In genomic region chr17:26994410-26994809, GRCm38 (mm10) we compare ENCODE assay signal across 8 mouse cellular contexts. TPM values are rescaled to one million over a fixed set of nuclear protein-coding genes. Genes with fewer than 3 reads are reported as not detected.
DNase-seq lines count a peak whose midpoint lies in the region; ATAC-seq and TF ChIP-seq lines count a peak whose summit lies in the region.

No protein-coding gene starts in this region.

- intact Hi-C loops in gastrocnemius, postnatal 36 days (cut with DNase I): no loop called here

- no peaks in the 10 kb centered on the region for H3K9me3 ChIP-seq in stomach, postnatal 0 days (ENCODE audit: control insufficient read depth, low read length)
- no peaks in the 10 kb centered on the region for H3K9me3 ChIP-seq in neural tube, embryonic 15.5 days (replicated peaks)

- H3K36me3 ChIP-seq in stomach, postnatal 0 days (ENCODE audit: control insufficient read depth, insufficient read depth, low read length): no peaks in the 10 kb centered on the region
- no peaks in the 10 kb centered on the region for H3K36me3 ChIP-seq in neural tube, embryonic 15.5 days

- H3K27ac ChIP-seq in stomach, postnatal 0 days (replicated peaks): no peak overlapping the region; the same call in 1 of the 2 replicates
- no peak overlapping the region for H3K27ac ChIP-seq in neural tube, embryonic 15.5 days (replicated peaks)
- no peak overlapping the region for H3K27ac ChIP-seq in layer of hippocampus, adult 2 months

- no peaks in the 10 kb centered on the region for H3K4me1 ChIP-seq in stomach, postnatal 0 days (replicated peaks; ENCODE audit: control insufficient read depth, insufficient read depth)
- H3K4me1 ChIP-seq in neural tube, embryonic 15.5 days: peaks cover 3% of the 10 kb centered on the region; the same call in 1 of the 2 replicates

- ATAC-seq in stomach, postnatal 0 days (ENCODE audit: low FRiP score, low TSS enrichment): 0 out of 2 replicates have a peak, but pooled peaks have one; percentile 17
- no peak for ATAC-seq in neural tube, embryonic 15.5 days (ENCODE audit: low FRiP score)

- H3K27me3 ChIP-seq in stomach, postnatal 0 days (ENCODE audit: control insufficient read depth, insufficient read depth, low read length): no peaks in the 10 kb centered on the region
- no peaks in the 10 kb centered on the region for H3K27me3 ChIP-seq in neural tube, embryonic 15.5 days (replicated peaks)

- WGBS in stomach, postnatal 0 days: 57% methylated on average over 14 of the region's 14 CpGs
- 81% methylated on average over 14 of the region's 14 CpGs for WGBS in neural tube, embryonic 15.5 days

- H3K9ac ChIP-seq in stomach, postnatal 0 days (ENCODE audit: low read length): no peak overlapping the region
- H3K9ac ChIP-seq in neural tube, embryonic 15.5 days (replicated peaks): no peak overlapping the region

- TF ChIP-seq EP300 in stomach, postnatal 0 days (optimal IDR thresholded peaks at IDR 0.05): no peak

- H3K4me2 ChIP-seq in stomach, postnatal 0 days (replicated peaks; ENCODE audit: low read depth): no peak overlapping the region
- no peak overlapping the region for H3K4me2 ChIP-seq in neural tube, embryonic 15.5 days

- peak; percentile 48 for DNase-seq in ovary, postnatal 36 days (ENCODE audit: low spot score)
- no peak for DNase-seq in ovary, postnatal 14 days (ENCODE audit: low spot score)
- peak; percentile 36 to 46 for DNase-seq in gastrocnemius, postnatal 36 days
- DNase-seq in kidney, postnatal 10 days: peak; percentile 87
- peak; percentile 49 for DNase-seq in stomach, postnatal 0 days (ENCODE audit: low spot score)
- DNase-seq in thymus, postnatal 25 days: no peak
- DNase-seq in layer of hippocampus, adult 2 months (ENCODE audit: low spot score in 2 of 2): no peak

- no peak for TF ChIP-seq CTCF in stomach, postnatal 0 days (IDR thresholded peaks at IDR 0.05; ENCODE audit: low read depth)
- TF ChIP-seq CTCF in layer of hippocampus, adult 2 months (conservative IDR thresholded peaks at IDR 0.05): no peak

- no peak overlapping the region for H3K4me3 ChIP-seq in stomach, postnatal 0 days (ENCODE audit: low read depth, low read length)
- H3K4me3 ChIP-seq in neural tube, embryonic 15.5 days (replicated peaks): no peak overlapping the region
- no peak overlapping the region for H3K4me3 ChIP-seq in layer of hippocampus, adult 2 months

RNA-seq across cellular contexts. Expression of gene Zbtb9, which starts 21.4 kb away (rescaled TPM):
- under 1 TPM in 1 of 2 experiments, not detected in 1; 0.94 TPM for total RNA-seq in gastrocnemius, postnatal 36 days (2021)
- 6.9 and 7.8 TPM in 2 replicates for polyA plus RNA-seq in stomach, postnatal 0 days (2015; fragmentation: Nextera tagmentation; extraction: Ambion mirVana)
- 15.9 and 16.0 TPM in 2 replicates for polyA plus RNA-seq in neural tube, embryonic 15.5 days (2015; fragmentation: Nextera tagmentation; extraction: Ambion mirVana)
- 10 to 100 TPM; 14.8 to 15.7 TPM for total RNA-seq in layer of hippocampus, adult 2 months (2021)

RNA-seq across cellular contexts. Expression of gene Bak1, which starts 34.4 kb away (rescaled TPM):
- total RNA-seq in gastrocnemius, postnatal 36 days (2021): 10 to 100 TPM; 20.9 to 21.4 TPM
- 3.5 and 3.6 TPM in 2 replicates for polyA plus RNA-seq in stomach, postnatal 0 days (2015; fragmentation: Nextera tagmentation; extraction: Ambion mirVana)
- polyA plus RNA-seq in neural tube, embryonic 15.5 days (2015; fragmentation: Nextera tagmentation; extraction: Ambion mirVana): 4.5 TPM in 2 replicates
- 10 to 100 TPM; 12.7 to 14.3 TPM for total RNA-seq in layer of hippocampus, adult 2 months (2021)

RNA-seq across cellular contexts. Expression of gene Syngap1, which starts 53.4 kb away (rescaled TPM):
- 1 to 10 TPM; 3.4 to 3.5 TPM for total RNA-seq in gastrocnemius, postnatal 36 days (2021)
- 0.61 and 0.70 TPM in 2 replicates for polyA plus RNA-seq in stomach, postnatal 0 days (2015; fragmentation: Nextera tagmentation; extraction: Ambion mirVana)
- 3.7 and 3.8 TPM in 2 replicates for polyA plus RNA-seq in neural tube, embryonic 15.5 days (2015; fragmentation: Nextera tagmentation; extraction: Ambion mirVana)
- total RNA-seq in layer of hippocampus, adult 2 months (2021): 100 to 1,000 TPM; 463 to 497 TPM

RNA-seq across cellular contexts. Expression of gene Cuta, which starts 55.0 kb away (rescaled TPM):
- 10 to 100 TPM; 82.8 to 91.1 TPM for total RNA-seq in gastrocnemius, postnatal 36 days (2021)
- 157 and 163 TPM in 2 replicates for polyA plus RNA-seq in stomach, postnatal 0 days (2015; fragmentation: Nextera tagmentation; extraction: Ambion mirVana)
- polyA plus RNA-seq in neural tube, embryonic 15.5 days (2015; fragmentation: Nextera tagmentation; extraction: Ambion mirVana): 141 and 152 TPM in 2 replicates
- 10 to 100 TPM; 91.3 to 95.8 TPM for total RNA-seq in layer of hippocampus, adult 2 months (2021)

Comparison
In these comparisons a context has a peak if more than half of its experiments do, and no peak if none do; other contexts are left out.
1. DNase-seq: peak in ovary, postnatal 36 days (single experiment), gastrocnemius, postnatal 36 days (2 of 2), kidney, postnatal 10 days (single experiment) and stomach, postnatal 0 days (single experiment); none in ovary, postnatal 14 days (single experiment), thymus, postnatal 25 days (single experiment) and layer of hippocampus, adult 2 months (0 of 2).
2. RNA of gene Zbtb9, which starts 21.4 kb away (total RNA-seq): 14.8 to 15.7 TPM in layer of hippocampus, adult 2 months; 0.94 TPM in gastrocnemius, postnatal 36 days; every median in the first group is over 4 times any median in the second.
3. RNA of gene Syngap1, which starts 53.4 kb away (total RNA-seq): 463 to 497 TPM in layer of hippocampus, adult 2 months; 3.4 to 3.5 TPM in gastrocnemius, postnatal 36 days; every median in the first group is over 100 times any median in the second.